25 mouse cellular contexts compared by ENCODE assay signal in genomic region chr10:89515813-89516212, GRCm38 (mm10). TPM values are rescaled to one million over a fixed set of nuclear protein-coding genes. Genes with fewer than 3 reads are reported as not detected.
"Had no signal": no experiment of that assay in that cellular context is flagged by ENCODE, and none has a peak within 500 bp of the region (broad histone marks: within the 10 kb centered on the region; RNA-seq: fewer than 3 reads in every experiment).

No protein-coding gene starts in this region.

- H3K9me3 ChIP-seq: heart, embryonic 10.5 days; heart, embryonic 12.5 days; hindbrain, embryonic 12.5 days; intestine, embryonic 15.5 days; limb, embryonic 10.5 days; limb, embryonic 12.5 days; liver, embryonic 13.5 days had no signal

- H3K9ac ChIP-seq: heart, embryonic 12.5 days; hindbrain, embryonic 12.5 days; hindbrain, embryonic 14.5 days; intestine, embryonic 15.5 days; limb, embryonic 12.5 days; liver, embryonic 13.5 days had no signal

- H3K27me3 ChIP-seq: heart, embryonic 12.5 days; hindbrain, embryonic 12.5 days; intestine, embryonic 15.5 days; limb, embryonic 12.5 days; liver, embryonic 13.5 days had no signal

- H3K27ac ChIP-seq: heart, embryonic 10.5 days; hindbrain, embryonic 12.5 days; hindbrain, embryonic 14.5 days; intestine, embryonic 15.5 days; layer of hippocampus, adult 2 months; left cerebral cortex, adult 2 months; limb, embryonic 10.5 days; limb, embryonic 12.5 days; liver, embryonic 13.5 days had no signal

- H3K4me3 ChIP-seq: heart, embryonic 10.5 days; heart, embryonic 12.5 days; hindbrain, embryonic 12.5 days; intestine, embryonic 15.5 days; layer of hippocampus, adult 2 months; left cerebral cortex, adult 2 months; limb, embryonic 10.5 days; limb, embryonic 12.5 days; liver, embryonic 13.5 days had no signal

- H3K4me1 ChIP-seq: heart, embryonic 10.5 days; heart, embryonic 12.5 days; hindbrain, embryonic 12.5 days; intestine, embryonic 15.5 days; limb, embryonic 10.5 days; limb, embryonic 12.5 days; liver, embryonic 13.5 days had no signal

- DNase-seq: gastrocnemius, postnatal 14 days; gastrocnemius, postnatal 36 days; heart, adult 18-20 months; heart, postnatal 10 days; kidney, adult 18-20 months; kidney, adult 8-10 months; kidney, postnatal 10 days; kidney, postnatal 25 days; kidney, postnatal 4 days; liver; liver, embryonic 13.5 days had no signal

- H3K4me2 ChIP-seq: heart, embryonic 12.5 days; hindbrain, embryonic 12.5 days; hindbrain, embryonic 14.5 days; intestine, embryonic 15.5 days; limb, embryonic 12.5 days; liver, embryonic 11.5 days; liver, embryonic 13.5 days had no signal

- H3K36me3 ChIP-seq: heart, embryonic 10.5 days; heart, embryonic 12.5 days; hindbrain, embryonic 12.5 days; intestine, embryonic 15.5 days; limb, embryonic 10.5 days; limb, embryonic 12.5 days; liver, embryonic 13.5 days had no signal

- ATAC-seq: hindbrain, embryonic 16.5 days; inflammation-experienced regulatory T-cells, adult 6 months; intestine, embryonic 15.5 days had no signal

RNA-seq across cellular contexts. Expression of gene Nr1h4, which starts 17.6 kb away (rescaled TPM):
- total RNA-seq: gastrocnemius, postnatal 14 days; gastrocnemius, postnatal 36 days; hematopoietic stem cell, adult 5-6 weeks; left cerebral cortex, adult 2 months; left cerebral cortex, postnatal 36 days had no signal
- polyA plus RNA-seq: hindbrain, embryonic 12.5 days; inflammation-experienced regulatory T-cells, adult 6 months; limb, embryonic 10.5 days; limb, embryonic 12.5 days had no signal
